Mouse (Mus musculus) heart, adult 11 months (tissue): ENCODE results near the gene Trip10.

Experiments
- DNase-seq: peaks from one replicate; pipeline ENCODE4 v3.0.0; 2022

Trip10 gene

DNA sequence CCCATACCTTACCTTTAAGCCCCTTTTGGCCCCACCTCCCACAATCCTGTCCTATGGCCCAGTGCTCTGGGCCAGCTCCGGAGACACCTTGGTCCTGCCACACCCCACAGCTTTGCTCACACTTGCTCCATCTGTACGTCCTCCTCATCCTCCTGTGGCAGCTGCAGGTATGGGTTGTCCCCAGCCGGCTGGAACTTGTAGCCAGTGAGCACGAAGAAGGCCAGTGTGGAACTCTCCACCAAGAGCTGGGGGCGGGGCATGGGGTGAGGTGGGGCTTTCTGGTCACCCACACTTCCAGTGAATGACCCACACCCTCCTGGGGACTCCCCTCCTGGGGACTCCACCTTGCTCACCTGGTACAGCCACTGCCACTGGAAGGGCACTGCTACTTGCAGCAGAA is 13.5 kb upstream of the Trip10 start:
- DNase-seq: peak; percentile 91

DNA sequence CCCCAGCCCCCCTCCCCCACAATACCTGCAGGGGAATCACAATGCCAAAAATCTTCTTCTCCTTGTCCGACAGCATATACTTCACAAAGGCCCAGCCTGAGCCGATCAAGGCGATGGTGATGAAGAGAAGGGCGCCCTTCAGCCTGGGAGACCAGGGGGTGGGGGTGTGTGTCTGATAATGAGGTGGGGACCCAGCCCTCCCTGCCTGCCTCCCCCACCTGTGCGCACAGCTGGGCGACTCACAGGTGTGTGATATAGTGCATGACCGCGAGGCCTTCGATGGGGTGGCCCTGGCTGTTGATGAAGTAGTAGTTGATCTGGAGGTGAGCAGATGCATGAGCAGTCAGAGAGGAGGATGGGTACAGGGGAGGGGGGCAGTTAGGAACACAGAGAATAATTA is 12.1 kb upstream of the Trip10 start:
- peak; percentile 91 for DNase-seq

DNA sequence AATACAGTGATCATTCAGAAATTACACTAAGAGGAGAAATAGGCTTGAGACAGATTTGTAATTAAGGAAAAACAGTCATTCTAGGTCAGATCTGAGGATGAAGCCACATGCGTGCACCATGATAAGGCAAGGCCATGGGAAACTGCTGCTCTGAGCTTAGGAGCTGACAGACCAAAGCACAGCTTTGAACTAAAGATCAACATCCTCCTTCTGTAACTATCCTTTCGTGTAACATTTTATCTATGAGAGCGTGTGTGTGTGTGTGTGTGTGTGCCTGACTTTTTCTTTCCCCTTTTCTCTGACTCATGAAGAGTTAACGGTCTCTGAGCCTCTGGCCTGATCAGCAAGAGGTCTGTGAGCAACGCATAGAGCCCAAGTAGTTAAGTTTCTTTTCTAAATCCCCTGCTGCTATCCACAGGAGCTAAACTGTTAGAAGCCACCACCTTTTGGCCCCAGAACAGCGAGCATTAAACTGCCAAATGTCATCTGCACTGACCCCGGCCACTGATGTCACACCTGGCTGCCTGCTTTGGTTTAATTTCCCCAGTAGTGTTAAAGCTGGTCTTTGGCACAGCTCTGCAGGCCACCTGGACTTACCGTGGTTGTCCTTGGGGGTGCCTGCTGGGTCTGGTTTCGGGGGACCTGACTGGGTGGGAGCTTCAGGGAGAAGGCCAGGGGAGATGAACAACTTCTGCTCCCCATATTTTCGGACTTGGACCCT is 5.4 kb upstream of the Trip10 start:
- peak; percentile 87 for DNase-seq

DNA sequence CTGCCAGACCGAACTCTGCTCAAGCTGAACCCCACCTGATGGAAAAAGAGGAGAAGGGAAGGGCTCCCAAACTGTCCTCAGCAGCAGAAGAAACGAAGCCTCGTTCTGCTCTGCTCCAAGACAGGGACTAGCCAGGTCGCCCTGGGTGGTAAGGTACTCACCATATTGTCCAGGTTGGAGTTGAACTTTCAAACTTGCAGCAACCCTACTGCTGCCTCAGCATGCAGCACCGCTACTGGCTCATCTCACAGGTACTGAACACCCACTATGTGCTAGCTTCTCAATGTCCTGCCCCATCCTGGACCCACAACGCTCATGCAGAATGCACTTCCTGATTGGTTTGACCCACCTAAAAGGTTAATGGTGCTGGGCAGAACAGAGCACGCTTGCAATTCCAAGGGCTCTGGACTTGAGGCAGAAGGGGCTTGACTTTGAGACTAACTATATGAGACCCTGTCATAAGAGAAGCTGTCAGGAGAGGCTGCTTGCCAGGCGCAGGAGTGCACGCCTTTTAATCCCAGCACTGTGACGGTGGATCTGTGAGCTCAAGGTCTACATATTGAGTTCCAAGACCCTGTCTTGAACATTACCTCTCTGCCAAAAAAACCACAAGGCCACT is 3.8 kb upstream of the Trip10 start:
- DNase-seq: peak; percentile 90

DNA sequence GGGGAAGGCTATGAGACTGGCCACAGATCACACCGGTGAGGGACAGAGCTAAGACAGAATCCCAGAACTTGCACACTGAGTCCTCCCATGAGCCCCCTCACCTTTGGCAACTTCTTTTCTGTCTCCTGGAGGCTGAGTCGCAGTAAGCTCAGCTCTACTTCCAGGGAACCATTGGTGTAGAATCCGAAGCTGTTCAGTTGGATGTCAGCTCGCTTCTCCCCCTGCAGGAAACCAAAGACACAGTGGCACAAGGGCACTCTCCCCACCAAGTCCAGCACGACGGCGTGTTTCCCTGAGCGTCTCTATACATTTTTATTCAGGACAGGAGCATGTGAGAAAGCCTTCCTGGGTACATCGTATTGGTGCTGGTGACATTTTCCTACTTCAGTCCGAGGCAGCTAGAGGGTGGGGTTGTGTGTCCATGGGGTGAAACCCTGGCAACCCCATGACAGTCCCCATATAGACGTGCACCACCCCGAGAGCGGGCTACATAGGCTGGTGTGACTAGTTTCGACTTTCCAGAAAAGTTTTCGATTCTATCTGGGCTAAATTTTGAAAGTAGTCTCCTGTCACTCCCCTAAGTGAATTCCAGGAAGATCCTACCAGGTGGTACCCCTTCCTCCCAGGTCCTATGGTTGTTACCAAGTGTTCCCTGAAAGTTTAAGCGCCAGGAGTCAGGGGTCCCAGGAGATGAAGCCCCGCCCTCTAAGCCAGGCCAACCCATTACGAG is 2.4 kb upstream of the Trip10 start:
- DNase-seq: no peak

DNA sequence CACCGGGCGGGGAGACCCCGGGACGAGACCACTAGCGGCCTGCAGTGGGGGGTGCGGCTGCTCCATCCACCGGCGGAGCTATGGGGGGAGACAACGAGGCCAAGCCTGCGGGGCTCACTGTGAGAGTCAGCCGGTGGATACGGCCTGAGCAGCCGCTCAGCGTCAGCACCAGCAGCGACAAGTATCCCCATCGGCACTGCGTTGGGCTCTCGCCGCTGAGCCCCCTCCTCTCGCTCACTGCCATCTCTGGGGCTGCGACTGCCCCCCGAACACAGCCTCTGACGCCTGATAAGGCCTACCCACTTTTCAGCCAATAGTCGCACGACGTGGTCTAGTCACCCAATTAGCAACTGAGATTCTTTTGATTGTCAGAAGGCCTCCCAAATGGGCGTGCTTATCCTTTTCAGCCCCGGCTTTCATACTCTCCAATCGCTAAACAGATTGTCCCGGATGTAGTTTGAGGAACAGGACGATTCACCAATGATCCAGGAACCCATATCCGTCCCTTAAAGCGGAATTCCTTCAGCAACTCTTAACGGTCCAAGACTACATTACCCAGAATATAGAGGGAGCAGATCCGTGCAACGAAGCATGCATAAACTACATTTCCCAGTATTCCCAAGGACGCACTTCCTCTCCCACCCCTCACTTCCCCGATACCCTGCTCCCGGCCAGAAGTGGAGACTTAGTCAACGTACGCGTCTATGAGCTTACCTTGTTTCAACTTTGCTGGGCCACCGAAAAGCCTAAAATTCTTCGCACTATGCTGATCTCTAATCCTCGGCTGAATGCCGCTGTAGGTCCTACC is 1.7 kb upstream of the Trip10 start:
- DNase-seq: peak; percentile 100

DNA sequence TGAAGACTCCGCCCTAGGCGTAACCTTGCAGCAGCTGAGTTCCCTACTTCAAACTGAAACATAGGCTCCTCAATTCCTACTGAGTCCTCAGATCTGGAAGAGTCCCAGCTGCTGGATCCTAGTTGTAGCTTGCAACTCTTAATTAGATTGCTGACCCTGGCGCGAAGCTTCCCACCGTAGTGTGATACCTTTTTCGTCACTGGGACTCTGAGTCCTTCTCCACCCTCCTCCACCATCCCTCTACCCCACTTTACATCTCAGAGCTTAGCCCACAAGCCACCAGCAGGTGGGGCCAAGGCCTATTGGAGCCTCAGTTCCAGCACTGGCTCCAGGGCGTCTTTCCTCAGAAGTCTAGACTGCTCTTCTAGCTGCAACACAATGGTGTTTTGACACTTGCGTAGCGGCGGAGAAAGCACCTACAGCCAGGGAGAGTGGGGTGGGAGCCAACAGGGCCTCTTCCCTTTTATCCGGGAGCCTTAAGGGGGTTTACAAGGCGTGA is 1.0 kb upstream of the Trip10 start, which contains the start of gene Gpr108:
Gpr108 (minus strand) TSS at position 246 of the 499 bp plus-strand sequence.
- DNase-seq: peak; percentile 99

DNA sequence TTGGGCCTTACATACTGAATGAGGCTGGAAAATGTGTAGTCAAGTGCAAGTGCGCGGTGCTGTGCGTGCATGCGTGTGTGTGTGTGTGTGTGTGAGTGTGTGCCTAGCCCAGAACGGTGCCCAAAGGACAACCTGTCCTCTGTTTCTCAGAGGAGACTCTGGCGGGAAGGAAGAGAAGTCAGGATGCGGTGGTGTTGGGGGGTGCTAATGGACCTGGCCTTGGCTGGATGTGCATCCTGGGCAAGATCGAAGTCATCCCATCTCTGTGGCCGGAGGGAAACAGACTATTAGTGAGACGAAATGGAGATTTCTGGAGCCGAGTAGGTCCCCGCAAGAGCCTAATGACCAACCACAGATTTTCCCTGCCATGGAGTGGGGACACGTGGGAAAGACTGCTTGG is 484 bp upstream of the Trip10 start:
- peak; percentile 95 for DNase-seq

DNA sequence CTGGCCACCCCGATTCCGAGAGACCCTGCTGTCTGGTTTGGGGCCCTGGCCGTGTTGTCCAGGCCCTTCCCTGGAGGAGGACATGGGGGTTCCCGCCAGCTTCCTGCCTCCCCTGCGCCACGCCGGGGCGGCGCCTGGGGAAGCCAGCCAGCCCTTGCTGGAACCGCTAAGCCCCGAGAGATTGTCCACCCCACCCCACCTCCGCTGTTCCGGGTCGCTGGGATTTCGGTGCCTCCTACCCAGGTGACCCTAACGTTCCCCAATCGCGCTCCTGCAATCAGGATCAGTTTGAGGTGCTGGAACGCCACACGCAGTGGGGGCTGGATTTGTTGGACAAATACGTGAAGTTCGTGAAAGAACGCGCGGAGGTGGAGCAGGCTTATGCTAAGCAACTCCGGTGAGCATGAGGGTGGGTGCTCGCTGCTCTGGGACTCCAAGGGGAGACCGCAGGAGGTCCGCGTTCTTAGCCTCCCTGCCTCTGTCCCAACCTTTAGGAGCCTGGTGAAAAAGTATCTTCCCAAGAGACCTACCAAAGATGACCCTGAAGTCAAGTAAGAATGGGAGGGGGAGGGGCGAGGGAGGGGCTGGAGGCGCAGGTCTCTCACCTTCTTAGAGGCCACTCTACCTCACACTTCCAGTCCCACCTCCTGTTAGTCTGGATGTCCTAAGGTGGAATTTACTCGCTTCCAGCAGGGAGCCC is 1.4 kb downstream of the Trip10 start:
- DNase-seq: peak; percentile 99

DNA sequence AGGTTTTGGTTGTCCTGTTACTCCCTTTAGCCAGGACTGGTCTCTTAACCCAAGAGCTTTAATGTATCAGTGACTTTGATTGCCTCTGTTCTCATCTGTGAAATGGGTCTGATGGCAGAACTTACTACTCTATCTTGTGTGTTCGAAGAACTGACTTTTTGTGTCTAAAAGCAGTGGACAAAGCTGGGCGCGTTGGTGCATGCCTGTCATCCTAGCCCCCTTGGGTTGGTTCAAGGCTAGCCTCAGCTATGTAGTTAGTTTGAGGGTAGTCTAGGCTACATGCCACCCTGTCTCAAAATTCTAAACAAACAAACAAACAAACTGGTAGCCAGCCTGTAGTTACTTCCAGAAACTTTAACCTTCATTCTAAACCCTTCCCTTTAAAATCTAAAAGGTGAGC is 2.2 kb downstream of the Trip10 start:
- peak; percentile 73 for DNase-seq

DNA sequence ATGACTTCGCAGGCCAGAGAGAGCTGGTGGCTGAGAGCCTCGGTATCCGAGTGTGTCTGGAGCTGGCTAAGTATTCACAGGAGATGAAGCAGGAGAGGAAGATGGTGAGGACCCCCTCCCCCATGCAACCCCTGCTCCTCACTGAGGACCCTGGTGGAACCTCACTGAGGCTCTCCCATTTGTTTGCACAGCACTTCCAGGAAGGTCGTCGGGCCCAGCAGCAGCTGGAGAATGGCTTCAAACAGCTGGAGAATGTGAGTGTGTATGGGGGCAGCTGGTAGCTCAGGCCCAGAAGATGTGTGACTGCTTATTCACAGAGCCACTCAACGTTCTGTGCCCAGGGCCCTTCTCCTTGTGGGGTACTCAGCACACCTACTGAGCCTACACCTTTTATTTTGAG is 4.1 kb downstream of the Trip10 start:
- DNase-seq: peak; percentile 88

DNA sequence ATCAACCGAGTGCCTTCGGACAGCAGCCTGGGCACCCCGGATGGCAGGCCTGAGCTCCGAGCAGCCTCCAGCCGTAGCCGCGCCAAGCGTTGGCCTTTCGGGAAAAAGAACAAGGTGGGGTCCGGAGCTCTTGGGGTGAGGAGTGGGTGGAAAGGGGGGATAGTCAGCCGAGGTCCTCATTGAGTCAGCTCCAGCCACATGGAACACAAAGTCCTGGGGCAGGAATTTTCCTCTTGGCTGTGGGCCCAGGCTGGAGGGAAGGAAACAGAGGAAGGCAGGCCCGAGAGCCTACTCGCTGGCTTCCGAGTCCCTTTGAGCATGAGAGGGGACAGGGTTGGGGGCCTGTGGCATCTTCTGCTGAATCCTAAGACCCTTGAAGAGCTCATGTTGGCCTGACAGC is 6.1 kb downstream of the Trip10 start:
- peak; percentile 98 for DNase-seq

DNA sequence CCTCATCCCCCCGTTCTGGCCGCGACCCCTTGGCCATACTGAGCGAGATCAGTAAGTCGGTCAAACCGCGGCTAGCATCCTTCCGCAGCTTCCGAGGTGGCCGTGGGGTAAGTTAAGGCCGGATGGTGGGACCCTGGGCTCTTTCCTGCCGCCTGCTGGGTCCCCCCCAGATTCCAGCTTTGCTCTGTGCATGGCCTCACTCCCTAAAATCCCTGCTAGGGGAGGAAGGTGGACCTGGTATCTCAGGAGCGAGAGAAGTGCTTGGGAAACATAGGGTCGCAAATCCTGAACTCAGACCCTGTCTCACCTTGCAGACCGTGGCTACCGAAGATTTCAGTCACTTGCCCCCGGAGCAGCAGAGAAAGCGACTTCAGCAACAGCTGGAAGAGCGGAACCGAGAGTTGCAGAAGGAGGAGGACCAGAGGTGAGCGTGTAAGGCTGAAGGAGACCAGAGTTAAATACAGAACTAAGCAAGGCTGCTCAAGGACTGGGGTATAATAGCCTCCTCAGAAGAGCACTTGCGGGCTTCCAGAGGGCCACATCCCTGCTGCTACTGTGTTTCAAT is 7.7 kb downstream of the Trip10 start:
- DNase-seq: peak; percentile 91

DNA sequence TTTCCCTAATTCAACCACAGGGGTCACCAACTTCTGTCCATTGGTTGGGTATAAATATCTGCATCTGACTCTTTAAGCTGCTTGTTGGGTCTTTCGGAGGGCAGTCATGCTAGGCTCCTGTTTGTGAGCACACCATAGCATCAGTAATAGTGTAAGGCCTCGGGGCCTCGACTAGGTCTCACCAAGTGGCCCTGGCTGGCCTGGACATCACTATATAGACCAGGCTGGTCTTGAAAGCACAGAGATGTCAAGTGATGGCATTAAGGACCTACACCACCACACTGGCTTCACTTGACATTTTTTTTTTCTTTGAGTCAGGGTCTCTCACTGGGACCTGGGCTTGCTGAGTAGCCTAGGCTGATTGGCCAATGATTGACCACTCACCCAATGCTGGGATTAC is 8.9 kb downstream of the Trip10 start:
- peak; percentile 82 for DNase-seq

DNA sequence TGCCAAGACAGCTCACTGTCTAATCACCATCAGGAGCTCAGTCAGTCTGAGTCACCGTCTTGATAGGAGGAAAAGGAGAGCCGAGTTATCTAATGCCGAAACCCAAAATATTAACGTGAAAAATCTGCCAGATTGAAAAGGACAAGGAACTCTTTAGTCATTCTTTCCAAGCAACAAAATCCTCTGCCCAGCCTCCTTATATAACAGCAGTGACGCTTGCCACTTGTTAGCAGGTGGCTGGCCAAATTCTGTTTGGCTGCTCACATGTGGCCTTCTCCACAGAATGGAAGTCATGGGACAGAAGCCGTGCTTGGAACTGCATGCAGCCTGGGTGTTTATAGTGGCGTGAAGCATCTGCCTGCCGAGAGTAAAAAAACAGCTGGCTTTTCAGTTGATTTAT is 10.5 kb downstream of the Trip10 start:
- peak; percentile 99 for DNase-seq

DNA sequence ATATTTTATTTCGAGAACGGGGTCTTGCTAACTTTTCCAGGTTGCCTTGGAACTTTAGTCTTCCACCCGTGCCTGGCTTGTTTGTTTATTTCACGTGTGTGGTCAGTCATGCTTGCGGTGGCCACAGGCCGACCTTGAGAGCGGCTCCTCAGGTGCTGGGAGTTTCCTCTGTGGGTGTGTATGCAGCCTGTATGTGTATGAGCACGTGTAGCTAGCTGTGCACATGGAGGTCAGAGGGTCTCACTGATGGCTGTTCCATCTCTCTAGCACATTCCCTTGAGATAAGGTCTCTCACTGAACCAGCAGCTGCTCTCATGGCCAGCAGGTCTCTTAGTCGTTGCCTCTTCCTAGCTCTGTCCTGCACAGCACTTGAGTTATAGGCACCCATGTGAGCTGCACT is 11.1 kb downstream of the Trip10 start:
- DNase-seq: peak; percentile 91

DNA sequence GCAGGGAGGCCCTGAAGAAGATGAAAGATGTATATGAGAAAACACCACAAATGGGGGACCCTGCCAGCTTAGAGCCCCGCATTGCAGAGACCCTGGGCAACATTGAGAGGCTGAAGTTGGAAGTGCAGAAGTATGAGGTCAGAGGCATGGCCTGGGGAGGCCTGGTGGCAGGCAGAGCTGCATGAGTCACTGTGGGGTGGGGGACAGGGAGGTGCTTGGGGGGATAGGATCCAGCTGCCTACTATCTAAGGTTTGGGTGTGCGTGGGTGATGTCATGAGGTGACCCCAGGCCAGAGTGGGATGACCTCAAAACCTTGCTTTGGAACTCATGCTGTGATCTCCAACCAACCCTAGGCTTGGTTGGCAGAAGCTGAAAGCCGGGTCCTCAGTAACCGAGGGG is 12.0 kb downstream of the Trip10 start:
- DNase-seq: peak; percentile 96

DNA sequence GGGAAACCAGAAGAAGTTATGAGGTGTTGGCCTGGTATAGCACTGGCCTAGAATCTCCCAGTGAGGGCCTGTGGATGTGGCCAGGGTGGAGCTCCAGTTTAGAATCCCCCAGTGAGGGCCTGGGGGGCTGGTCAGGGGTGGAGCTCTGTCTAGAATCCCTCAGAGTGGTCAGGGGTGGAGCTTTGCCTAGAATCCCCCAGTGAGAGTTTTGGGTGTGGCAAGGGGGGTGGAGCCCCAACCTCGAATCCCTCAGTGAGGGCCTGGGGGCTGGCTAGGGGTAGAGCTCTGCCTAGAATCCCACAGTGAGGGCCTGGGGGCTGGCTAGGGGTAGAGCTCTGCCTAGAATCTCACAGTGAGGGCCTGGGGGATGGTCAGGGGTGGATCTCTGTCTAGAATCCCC is 12.5 kb downstream of the Trip10 start:
- peak; percentile 95 for DNase-seq

DNA sequence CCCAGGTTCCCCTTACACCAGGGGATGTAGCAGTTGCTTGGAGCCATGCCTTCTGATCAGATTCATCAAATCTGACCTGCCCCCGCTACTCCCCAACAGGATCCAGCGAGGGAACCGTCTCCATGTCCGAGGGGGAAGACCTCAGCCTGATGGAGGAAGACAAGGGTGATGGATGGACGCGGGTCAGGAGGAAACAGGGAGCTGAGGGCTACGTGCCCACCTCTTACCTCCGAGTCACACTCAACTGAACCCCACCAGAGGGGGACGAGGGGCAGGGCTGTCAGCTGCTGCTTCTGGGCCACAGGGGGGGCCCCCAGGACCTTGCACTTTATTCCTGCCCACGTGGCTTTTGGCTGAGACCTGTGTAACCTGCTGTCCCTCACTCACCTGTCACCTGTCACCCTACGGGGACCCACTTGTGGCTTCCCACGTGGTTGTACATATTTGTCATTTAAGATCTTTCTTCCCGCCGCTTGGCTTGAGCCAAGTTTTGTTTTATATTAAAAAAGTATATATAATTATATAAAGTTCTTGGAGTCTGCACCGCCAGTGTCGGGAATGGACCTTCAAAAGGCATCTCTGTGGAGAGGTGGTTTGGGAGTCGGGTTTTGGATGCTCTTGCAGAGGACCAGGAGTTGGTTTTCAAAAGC is 13.8 kb downstream of the Trip10 start:
- peak; percentile 89 for DNase-seq

DNA sequence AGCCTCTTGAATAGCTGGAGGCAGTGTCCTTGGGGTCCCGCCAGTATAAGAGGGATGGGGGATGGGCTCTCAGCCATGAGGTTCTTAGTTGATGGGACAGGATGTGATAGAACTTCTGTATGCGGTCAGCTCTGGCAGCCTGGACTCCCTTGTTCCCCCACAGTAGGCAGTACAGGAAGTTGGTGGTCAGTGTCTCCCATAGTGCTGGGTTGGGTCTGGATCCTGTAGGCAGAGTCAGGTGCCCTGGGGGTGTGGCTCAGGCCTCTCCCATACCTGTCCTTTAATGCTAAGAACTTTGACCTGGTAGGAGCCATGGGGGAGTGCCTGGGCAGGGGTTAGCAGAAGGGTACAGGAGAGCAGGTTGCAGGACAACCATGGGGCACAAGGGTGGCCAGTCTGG is 14.9 kb downstream of the Trip10 start:
- DNase-seq: peak; percentile 96
